Mouse (Mus musculus) stomach, embryonic 15.5 days (tissue): ENCODE measurements at regions not wholly inside any gene's neighbourhood (a gene's known extent, or its start where the extent isn't known, plus 50 kb on each side); places are given as distances from the start of the nearest gene placed in this dataset.
"Not testable (repeated sequence)": the region's sequence is repeated elsewhere in the genome, so short reads cannot be mapped to it uniquely, and the experiment has no call there.

Experiments used
- ATAC-seq: fragments of 200-750 bp; cut with Nextera tagmentation; 2 replicates; pipeline ENCODE4 v1.8.0; 2017; ENCODE audit warnings: low read depth, moderate number of reproducible peaks, moderate TSS enrichment; ENCODE audit not compliant: insufficient read depth, low FRiP score
- H3K27ac ChIP-seq: fragments of 300-500 bp; sonication (generic); 2 replicates; pipeline ENCODE4 v1.5.1; 2015; ENCODE audit warnings: mild to moderate bottlenecking, inconsistent platforms
- H3K27me3 ChIP-seq: fragments of 300-500 bp; sonication (generic); replicated peaks from 2 replicates; pipeline ENCODE4 v1.6.1; 2015; ENCODE audit warnings: inconsistent platforms
- H3K36me3 ChIP-seq: fragments of 300-500 bp; sonication (generic); 2 replicates; pipeline ENCODE4 v1.6.1; 2015; ENCODE audit warnings: inconsistent platforms
- H3K4me1 ChIP-seq: fragments of 300-500 bp; sonication (generic); 2 replicates; pipeline ENCODE4 v1.6.1; 2015; ENCODE audit warnings: inconsistent platforms
- H3K4me2 ChIP-seq: fragments of 300-500 bp; sonication (generic); 2 replicates; pipeline ENCODE4 v1.6.1; 2015; ENCODE audit warnings: mild to moderate bottlenecking, inconsistent platforms
- H3K4me3 ChIP-seq: fragments of 300-500 bp; sonication (generic); replicated peaks from 2 replicates; pipeline ENCODE4 v1.5.1; 2015; ENCODE audit warnings: inconsistent platforms
- H3K9ac ChIP-seq: fragments of 300-500 bp; sonication (generic); 2 replicates; pipeline ENCODE4 v1.6.1; 2015; ENCODE audit warnings: inconsistent platforms
- H3K9me3 ChIP-seq: fragments of 300-500 bp; sonication (generic); 2 replicates; pipeline ENCODE4 v1.6.1; 2016; ENCODE audit warnings: inconsistent platforms
- WGBS: fragments of 180-500 bp; shearing (Covaris S2); methylation state at CpG from one replicate; pipeline ENCODE4 v1.1.7; 2015; 5-methylcytosine and 5-hydroxymethylcytosine counted together

- Histone ChIP-seq H3K4me2 (no peak overlapping the region), H3K4me1 (no peaks in the 10 kb centered on the region), H3K27ac (no peak overlapping the region), H3K9ac (no peak overlapping the region), H3K9me3 (no peaks in the 10 kb centered on the region), H3K27me3 (no peaks in the 10 kb centered on the region), H3K4me3 (no peak overlapping the region), H3K36me3 (no peaks in the 10 kb centered on the region)
- 64% methylated on average over 3 of the region's 3 CpGs for WGBS
- no peak for ATAC-seq
Observed at GRCm38 (mm10) chr1:12583012-12583411, 1169.1 kb downstream of the A830018L16Rik start.

- H3K4me1 ChIP-seq, H3K4me3 ChIP-seq, ATAC-seq, H3K4me2 ChIP-seq, H3K36me3 ChIP-seq, H3K9ac ChIP-seq, H3K9me3 ChIP-seq, H3K27ac ChIP-seq, H3K27me3 ChIP-seq: not testable (repeated sequence)
- 91% methylated on average over 6 of the region's 6 CpGs for WGBS
Observed at GRCm38 (mm10) chr1:12586981-12587380, 1173.1 kb downstream of the A830018L16Rik start.

- Histone ChIP-seq H3K4me3 (no peak overlapping the region), H3K4me1 (no peaks in the 10 kb centered on the region), H3K9me3 (no peaks in the 10 kb centered on the region), H3K27ac (no peak overlapping the region), H3K9ac (no peak overlapping the region), H3K36me3 (no peaks in the 10 kb centered on the region), H3K27me3 (no peaks in the 10 kb centered on the region), H3K4me2 (no peak overlapping the region)
- ATAC-seq, result no peak
- WGBS, result 85% methylated on average over 4 of the region's 4 CpGs
Observed at GRCm38 (mm10) chr1:12612102-12612501, 1198.2 kb downstream of the A830018L16Rik start.

GRCm38 (mm10) chr1:12615303-12615702 lies 1201.4 kb downstream of the A830018L16Rik start:
- no peaks in the 10 kb centered on the region for H3K9me3 ChIP-seq
- H3K27me3 ChIP-seq, result no peaks in the 10 kb centered on the region
- H3K4me3 ChIP-seq, result no peak overlapping the region
- H3K36me3 ChIP-seq, result no peaks in the 10 kb centered on the region
- 70% methylated on average over 3 of the region's 3 CpGs for WGBS
- ATAC-seq, result no peak
- H3K9ac ChIP-seq, result no peak overlapping the region
- H3K4me1 ChIP-seq, result no peaks in the 10 kb centered on the region
- no peak overlapping the region for H3K4me2 ChIP-seq
- H3K27ac ChIP-seq, result no peak overlapping the region

GRCm38 (mm10) chr1:12615733-12616481 lies 1202.0 kb downstream of the A830018L16Rik start:
- H3K27me3 ChIP-seq, result no peaks in the 10 kb centered on the region
- WGBS, result 82% methylated on average over 10 of the region's 10 CpGs
- H3K4me3 ChIP-seq, result no peak overlapping the region
- no peak overlapping the region for H3K27ac ChIP-seq
- H3K9ac ChIP-seq, result no peak overlapping the region
- no peak for ATAC-seq
- no peaks in the 10 kb centered on the region for H3K36me3 ChIP-seq
- no peak overlapping the region for H3K4me2 ChIP-seq
- no peaks in the 10 kb centered on the region for H3K9me3 ChIP-seq
- H3K4me1 ChIP-seq, result no peaks in the 10 kb centered on the region

GRCm38 (mm10) chr1:12619981-12620380 lies 1206.1 kb downstream of the A830018L16Rik start:
- Histone ChIP-seq H3K9ac (no peak overlapping the region), H3K27me3 (no peaks in the 10 kb centered on the region), H3K4me2 (no peak overlapping the region), H3K4me1 (no peaks in the 10 kb centered on the region), H3K4me3 (no peak overlapping the region), H3K9me3 (no peaks in the 10 kb centered on the region), H3K36me3 (no peaks in the 10 kb centered on the region), H3K27ac (no peak overlapping the region)
- WGBS, result 61% methylated on average over 2 of the region's 2 CpGs
- ATAC-seq, result no peak

- no peaks in the 10 kb centered on the region for H3K4me1 ChIP-seq
- 80% methylated on average over 6 of the region's 6 CpGs for WGBS
- H3K4me3 ChIP-seq, result no peak overlapping the region
- no peak for ATAC-seq
- H3K9ac ChIP-seq, result no peak overlapping the region
- H3K9me3 ChIP-seq, result no peaks in the 10 kb centered on the region
- H3K27ac ChIP-seq, result no peak overlapping the region
- H3K4me2 ChIP-seq, result no peak overlapping the region
- no peaks in the 10 kb centered on the region for H3K27me3 ChIP-seq
- H3K36me3 ChIP-seq, result no peaks in the 10 kb centered on the region
Observed at GRCm38 (mm10) chr1:12620825-12621224, 1206.9 kb downstream of the A830018L16Rik start.

GRCm38 (mm10) chr1:12623158-12623557 lies 1209.3 kb downstream of the A830018L16Rik start:
- no peak for ATAC-seq
- WGBS, result 82% methylated on average over 4 of the region's 4 CpGs
- Histone ChIP-seq H3K9ac (no peak overlapping the region), H3K27ac (no peak overlapping the region), H3K27me3 (no peaks in the 10 kb centered on the region), H3K36me3 (no peaks in the 10 kb centered on the region), H3K4me3 (no peak overlapping the region), H3K4me1 (no peaks in the 10 kb centered on the region), H3K4me2 (no peak overlapping the region), H3K9me3 (no peaks in the 10 kb centered on the region)

- no peaks in the 10 kb centered on the region for H3K36me3 ChIP-seq
- H3K27ac ChIP-seq, result no peak overlapping the region
- no peak overlapping the region for H3K4me3 ChIP-seq
- no peak overlapping the region for H3K4me2 ChIP-seq
- no peak overlapping the region for H3K9ac ChIP-seq
- H3K27me3 ChIP-seq, result no peaks in the 10 kb centered on the region
- ATAC-seq, result no peak
- no peaks in the 10 kb centered on the region for H3K9me3 ChIP-seq
- WGBS, result 87% methylated on average over 3 of the region's 3 CpGs
- H3K4me1 ChIP-seq, result no peaks in the 10 kb centered on the region
Observed at GRCm38 (mm10) chr1:12633049-12633448, 1219.1 kb downstream of the A830018L16Rik start.

GRCm38 (mm10) chr1:12636326-12637147 lies 1222.6 kb downstream of the A830018L16Rik start:
- 52% methylated on average over 9 of the region's 9 CpGs for WGBS
- no peaks in the 10 kb centered on the region for H3K36me3 ChIP-seq
- no peak overlapping the region for H3K4me2 ChIP-seq
- H3K27ac ChIP-seq, result no peak overlapping the region
- ATAC-seq, result no peak
- H3K4me3 ChIP-seq, result no peak overlapping the region
- no peaks in the 10 kb centered on the region for H3K4me1 ChIP-seq
- H3K27me3 ChIP-seq, result no peaks in the 10 kb centered on the region
- no peak overlapping the region for H3K9ac ChIP-seq
- no peaks in the 10 kb centered on the region for H3K9me3 ChIP-seq

- Histone ChIP-seq H3K4me1 (no peaks in the 10 kb centered on the region), H3K4me3 (no peak overlapping the region), H3K9me3 (no peaks in the 10 kb centered on the region), H3K36me3 (no peaks in the 10 kb centered on the region), H3K4me2 (no peak overlapping the region), H3K27ac (no peak overlapping the region), H3K27me3 (no peaks in the 10 kb centered on the region), H3K9ac (no peak overlapping the region)
- WGBS, result 66% methylated on average over 4 of the region's 4 CpGs
- no peak for ATAC-seq
Observed at GRCm38 (mm10) chr1:12640983-12641382, 1227.1 kb downstream of the A830018L16Rik start.
